Mouse (Mus musculus): ENCODE data around the gene Wdr18. TPM values are rescaled to one million over a fixed set of nuclear protein-coding genes. Genes with fewer than 3 reads are reported as not detected.

Wdr18 gene
- total RNA-seq, 1 experiment from 2014 or later = 27.2 TPM

- no peak for ATAC-seq (replicated peaks; ENCODE audit: low read depth, poor library complexity, severe bottlenecking)
These were observed 58.9 kb downstream of the Wdr18 start for GRCm38 (mm10) chr10:80018739-80019297.

- no peak for ATAC-seq (replicated peaks; ENCODE audit: low read depth, poor library complexity, severe bottlenecking)
These were observed 59.6 kb downstream of the Wdr18 start for GRCm38 (mm10) chr10:80019471-80020131.

Other genes with a start within 250 kb of the Wdr18 start
- gene Hcn2, start 243.5 kb upstream of the Wdr18 start, total RNA-seq (2017) = not detected in 2 replicates
- gene Polrmt, start 213.6 kb upstream of the Wdr18 start, total RNA-seq (2017) = 10.3 and 16.1 TPM in 2 replicates
- not detected in 2 replicates for gene Fgf22, start 205.1 kb upstream of the Wdr18 start, total RNA-seq (2017)
- gene Rnf126, start 193.2 kb upstream of the Wdr18 start, total RNA-seq (2017) = 12.9 and 21.0 TPM in 2 replicates
- 0.19 and 0.50 TPM in 2 replicates for gene Fstl3, start 182.9 kb upstream of the Wdr18 start, total RNA-seq (2017)
- gene Prss57, start 169.2 kb upstream of the Wdr18 start, total RNA-seq (2017) = 9.4 and 16.3 TPM in 2 replicates
- gene Palm, start 166.6 kb upstream of the Wdr18 start, total RNA-seq (2017) = 21.8 and 24.8 TPM in 2 replicates
- not detected in 2 replicates for gene Misp, start 139.2 kb upstream of the Wdr18 start, total RNA-seq (2017)
- gene Ptbp1, start 105.7 kb upstream of the Wdr18 start, total RNA-seq (2017) = 210 and 221 TPM in 2 replicates
- 131 and 159 TPM in 2 replicates for gene Prtn3, start 85.7 kb upstream of the Wdr18 start, total RNA-seq (2017)
- 40.8 and 46.6 TPM in 2 replicates for gene Plppr3, start 85.5 kb upstream of the Wdr18 start, total RNA-seq (2017)
- gene Elane, start 73.9 kb upstream of the Wdr18 start, total RNA-seq (2017) = 61.2 and 92.1 TPM in 2 replicates
- gene Cfd, start 69.3 kb upstream of the Wdr18 start, total RNA-seq (2017) = not detected in 2 replicates
- gene Med16, start 51.2 kb upstream of the Wdr18 start, total RNA-seq (2017) = 17.3 and 19.3 TPM in 2 replicates
- gene Gm26602, start 49.3 kb upstream of the Wdr18 start, total RNA-seq (2017) = 7.0 and 11.2 TPM in 2 replicates
- 0.73 TPM in 1 of 2 replicates, not detected in the other for gene Kiss1r, start 43.2 kb upstream of the Wdr18 start, total RNA-seq (2017)
- gene R3hdm4, start 38.9 kb upstream of the Wdr18 start, total RNA-seq (2017) = 38.4 and 50.7 TPM in 2 replicates
- gene Arid3a, start 33.1 kb upstream of the Wdr18 start, total RNA-seq (2017) = 11.5 and 16.0 TPM in 2 replicates
- gene Grin3b, start 10.6 kb downstream of the Wdr18 start, total RNA-seq (2017) = not detected in 2 replicates
- gene Tmem259, start 24.2 kb downstream of the Wdr18 start, total RNA-seq (2017) = 44.8 and 56.7 TPM in 2 replicates
- gene Cnn2, start 28.4 kb downstream of the Wdr18 start, total RNA-seq (2017) = 62.2 and 72.9 TPM in 2 replicates
- gene Abca7, start 36.3 kb downstream of the Wdr18 start, total RNA-seq (2017) = 10.7 and 15.5 TPM in 2 replicates
- gene Arhgap45, start 56.5 kb downstream of the Wdr18 start, total RNA-seq (2017) = 85.6 and 106 TPM in 2 replicates
- gene Polr2e, start 79.6 kb downstream of the Wdr18 start, total RNA-seq (2017) = 145 and 146 TPM in 2 replicates
- gene Gpx4, start 87.0 kb downstream of the Wdr18 start, total RNA-seq (2017) = 451 and 481 TPM in 2 replicates
- gene Sbno2, start 145.4 kb downstream of the Wdr18 start, total RNA-seq (2017) = 16.2 and 22.3 TPM in 2 replicates
- gene Stk11, start 155.7 kb downstream of the Wdr18 start, total RNA-seq (2017) = 102 and 139 TPM in 2 replicates
- gene Atp5d, start 178.5 kb downstream of the Wdr18 start, total RNA-seq (2017) = 52.3 and 60.0 TPM in 2 replicates
- gene Cbarp, start 180.7 kb downstream of the Wdr18 start, total RNA-seq (2017) = 0.41 and 0.73 TPM in 2 replicates
- 15.8 and 18.4 TPM in 2 replicates for gene Midn, start 188.1 kb downstream of the Wdr18 start, total RNA-seq (2017)
- gene Cirbp, start 205.8 kb downstream of the Wdr18 start, total RNA-seq (2017) = 60.0 and 65.6 TPM in 2 replicates
- gene 1600002K03Rik, start 212.8 kb downstream of the Wdr18 start, total RNA-seq (2017) = 7.8 and 15.6 TPM in 2 replicates
- not detected in 2 replicates for gene Efna2, start 219.3 kb downstream of the Wdr18 start, total RNA-seq (2017)